Mouse (Mus musculus) lung, adult 2 months (tissue): Measurements from ENCODE around the gene Klrb1a.

ENCODE experiments used
- CTCF ChIP-seq: fragments of 200-500 bp; IDR thresholded peaks from 2 replicates; pipeline ENCODE4 v1.5.1; 2011; ENCODE audit warnings: mild to moderate bottlenecking, low read length, control low read depth; ENCODE audit not compliant: insufficient read depth
- POLR2A ChIP-seq: fragments of 200-500 bp; IDR thresholded peaks from 2 replicates; pipeline ENCODE4 v1.6.1; 2011; ENCODE audit warnings: low read depth, mild to moderate bottlenecking, control low read depth, low read length, borderline replicate concordance; ENCODE audit errors: extremely low read depth

DNA sequence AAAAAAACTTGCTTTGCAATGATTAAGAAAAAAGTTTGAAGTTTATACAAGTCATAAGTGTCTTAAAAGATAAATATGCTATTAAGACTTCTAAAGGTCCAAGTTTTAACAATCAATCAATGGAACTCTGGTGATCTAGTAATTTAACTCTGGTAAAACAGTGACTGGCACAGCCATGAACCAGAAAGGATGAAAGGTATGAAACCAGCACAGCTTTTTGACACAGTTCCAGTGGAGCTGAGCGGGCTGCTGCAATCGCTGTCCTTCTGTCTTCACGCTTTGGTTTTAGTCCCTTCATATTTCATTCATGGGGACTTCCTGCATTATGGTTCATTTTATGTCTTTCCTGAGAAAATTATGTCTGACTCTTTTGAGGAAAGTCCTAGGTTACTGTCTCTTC, 26.3 kb upstream of the Klrb1a start:
- TF ChIP-seq POLR2A, result no peak
- no peak for TF ChIP-seq CTCF
